Mouse (Mus musculus) spleen, postnatal 36 days (tissue): Measurements from ENCODE around the gene Vmn1r72.
"Not testable (repeated sequence)": the region's sequence is repeated elsewhere in the genome, so short reads cannot be mapped to it uniquely, and the experiment has no call there.

Source experiments
- DNase-seq, 2 experiments: peaks; one replicate each; pipeline ENCODE4 v3.0.0; 2022; ENCODE audit warnings: low spot score in 2 of 2, mixed read lengths in 1 of 2

Vmn1r72 gene

GRCm38 (mm10) chr7:11680047-11680446 is at the start of gene Vmn1r72:
TSS of gene Vmn1r72 (minus strand) at chr7:11680147.
- not testable (repeated sequence) for DNase-seq

- not testable (repeated sequence) for DNase-seq
These were observed 62.9 kb downstream of the Vmn1r72 start for GRCm38 (mm10) chr7:11617082-11617481.
